Mouse (Mus musculus) ES-E14 (cell line): ENCODE results near the gene Serpina1f. TPM values are rescaled to one million over a fixed set of nuclear protein-coding genes. Genes with fewer than 3 reads are reported as not detected.
"Not testable (repeated sequence)": the region's sequence is repeated elsewhere in the genome, so short reads cannot be mapped to it uniquely, and the experiment has no call there.

ENCODE experiments used
- DNase-seq: peaks from one replicate; pipeline ENCODE4 v3.0.0-alpha.2; 2013; ENCODE audit warnings: low read depth, low spot score
- H3K27ac ChIP-seq: 2 replicates; pipeline ENCODE4 v1.5.1; 2012; ENCODE audit warnings: low read depth, mild to moderate bottlenecking, low read length, moderate library complexity, mixed read lengths; ENCODE audit not compliant: poor library complexity, insufficient read depth, severe bottlenecking
- H3K36me3 ChIP-seq: 2 replicates; pipeline ENCODE4 v1.6.1; 2012; ENCODE audit warnings: mild to moderate bottlenecking, low read length, moderate library complexity, mixed read lengths; ENCODE audit not compliant: control insufficient read depth, poor library complexity, insufficient read depth, severe bottlenecking
- H3K4me1 ChIP-seq, 2 experiments: fragments of 150-350 bp in 1 of 2; sonication (generic) in 1 of 2; 2 replicates each; pipeline ENCODE4 v1.6.1; 2012; ENCODE audit warnings: low read length in 2 of 2, mild to moderate bottlenecking in 1 of 2, mixed read lengths in 1 of 2; ENCODE audit not compliant: control insufficient read depth in 2 of 2, insufficient read depth in 2 of 2, poor library complexity in 1 of 2
- H3K4me3 ChIP-seq, 2 experiments: fragments of 150-350 bp in 1 of 2; sonication (generic) in 1 of 2; 2 replicates each; pipeline ENCODE4 v1.5.1; 2012; ENCODE audit warnings: low read length in 2 of 2, low read depth in 1 of 2, mild to moderate bottlenecking in 1 of 2, mixed read lengths in 1 of 2; ENCODE audit not compliant: insufficient read depth in 1 of 2, poor library complexity in 1 of 2, severe bottlenecking in 1 of 2
- H3K9ac ChIP-seq: 2 replicates; pipeline ENCODE4 v1.6.1; 2012; ENCODE audit warnings: low read depth, mild to moderate bottlenecking, low read length, mixed read lengths; ENCODE audit not compliant: poor library complexity, insufficient read depth, severe bottlenecking
- H3K9me3 ChIP-seq: fragments of 150-350 bp; sonication (generic); 2 replicates; pipeline ENCODE4 v1.6.1; 2012; ENCODE audit warnings: low read depth, mild to moderate bottlenecking, low read length; ENCODE audit not compliant: control insufficient read depth, insufficient read depth
- CHD2 ChIP-seq: IDR thresholded peaks from 2 replicates; pipeline ENCODE4 v1.6.1; 2014; ENCODE audit warnings: mild to moderate bottlenecking, low read depth, low read length, inconsistent platforms
- HCFC1 ChIP-seq: IDR thresholded peaks from 2 replicates; pipeline ENCODE4 v1.6.1; 2012; ENCODE audit warnings: low read length, inconsistent platforms, borderline replicate concordance; ENCODE audit not compliant: insufficient read depth
- MAFK ChIP-seq: IDR thresholded peaks from 2 replicates; pipeline ENCODE4 v1.6.1; 2014; ENCODE audit warnings: mild to moderate bottlenecking, low read depth, low read length, inconsistent platforms; ENCODE audit not compliant: insufficient read depth
- ZC3H11A ChIP-seq: IDR thresholded peaks from 2 replicates; pipeline ENCODE4 v1.6.1; 2012; ENCODE audit warnings: low read depth, mild to moderate bottlenecking, inconsistent platforms, low read length, borderline replicate concordance
- ZNF384 ChIP-seq: IDR thresholded peaks from 2 replicates; pipeline ENCODE4 v1.6.1; 2012; ENCODE audit warnings: low read depth, low read length, inconsistent platforms
- in situ Hi-C, 2 experiments: fragments of 600-800 bp; cut with MboI; formaldehyde crosslinking; loops; one replicate each; pipeline ENCODE4 v1.15.1; 2025; ENCODE audit warnings: low sequenced_read_pairs in 2 of 2, inconsistent platforms in 1 of 2; ENCODE audit not compliant: unreplicated experiment in 2 of 2
- total RNA-seq: library from RNA; depleted of rRNA; stranded (reverse); fragments of 300-350 nt; gene quantifications from 2 replicates; pipeline ENCODE4 v1.2.3, GENCODE M21; 2012; rRNA removed

Gene Serpina1f
- total RNA-seq: not detected in 2 replicates

- in situ Hi-C loops: no loop called here
- no peak within 1 kb of the TSS for H3K27ac ChIP-seq
- DNase-seq: no peak
- TF ChIP-seq ZC3H11A: no peak
- no peak for TF ChIP-seq MAFK
- TF ChIP-seq ZNF384: no peak
- TF ChIP-seq CHD2: no peak
- TF ChIP-seq HCFC1: no peak
- H3K4me1 ChIP-seq: no peaks in the 10 kb centered on the region
- H3K9ac ChIP-seq: no peak within 1 kb of the TSS
- no peak within 1 kb of the TSS for H3K4me3 ChIP-seq
- H3K9me3 ChIP-seq: no peaks in the 10 kb centered on the region
- no peaks in the 10 kb centered on the region for H3K36me3 ChIP-seq
Measured at GRCm38 (mm10) chr12:103695429-103695828, at the start of gene Serpina1f. TSS of gene Serpina1f (minus strand) at chr12:103695529.

GRCm38 (mm10) chr12:103737791-103738580, 42.7 kb upstream of the Serpina1f start:
- in situ Hi-C loops, H3K9me3 ChIP-seq, H3K9ac ChIP-seq, H3K4me1 ChIP-seq, H3K36me3 ChIP-seq, H3K27ac ChIP-seq, H3K4me3 ChIP-seq, DNase-seq: not testable (repeated sequence)

GRCm38 (mm10) chr12:103735566-103735965, 40.2 kb upstream of the Serpina1f start:
- H3K9ac ChIP-seq, H3K4me1 ChIP-seq, H3K4me3 ChIP-seq, H3K27ac ChIP-seq, H3K9me3 ChIP-seq, H3K36me3 ChIP-seq, DNase-seq, in situ Hi-C loops: not testable (repeated sequence)

GRCm38 (mm10) chr12:103735101-103735500, 39.8 kb upstream of the Serpina1f start:
- H3K9ac ChIP-seq, H3K4me3 ChIP-seq, DNase-seq, H3K9me3 ChIP-seq, in situ Hi-C loops, H3K36me3 ChIP-seq, H3K4me1 ChIP-seq, H3K27ac ChIP-seq: not testable (repeated sequence)

- DNase-seq: no peak
- no peak for TF ChIP-seq ZC3H11A
- Histone ChIP-seq H3K9me3 (no peaks in the 10 kb centered on the region), H3K4me1 (no peaks in the 10 kb centered on the region), H3K36me3 (no peaks in the 10 kb centered on the region), H3K27ac (no peak overlapping the region), H3K4me3 (no peak overlapping the region), H3K9ac (no peak overlapping the region)
- in situ Hi-C loops: no loop called here
Measured at GRCm38 (mm10) chr12:103711537-103711936, 16.2 kb upstream of the Serpina1f start.
